Mouse (Mus musculus): ENCODE results near the gene Tenm4.

Tenm4 gene

DNA sequence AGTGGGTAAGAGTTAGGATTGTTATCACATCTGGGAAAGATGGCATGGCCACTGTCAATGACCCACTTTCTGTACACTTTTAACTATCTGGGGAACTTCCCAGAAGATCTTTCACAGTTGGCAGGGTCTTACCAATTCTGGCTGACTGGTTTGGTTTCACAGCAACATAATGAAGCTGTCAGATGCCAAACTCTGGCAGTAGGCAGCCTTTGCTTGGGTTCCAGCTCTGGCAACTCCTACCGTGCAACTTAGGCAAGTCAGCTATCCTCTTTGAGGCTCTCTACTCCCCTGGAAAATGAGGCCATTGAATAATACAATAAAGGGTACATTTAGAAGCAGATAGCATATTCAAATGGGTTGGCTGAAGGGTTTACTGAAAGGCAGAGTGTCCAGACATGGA, 226.9 kb downstream of the Tenm4 start:
- no peak for DNase-seq (ENCODE audit: extremely low spot score, low read depth, low spot score)

DNA sequence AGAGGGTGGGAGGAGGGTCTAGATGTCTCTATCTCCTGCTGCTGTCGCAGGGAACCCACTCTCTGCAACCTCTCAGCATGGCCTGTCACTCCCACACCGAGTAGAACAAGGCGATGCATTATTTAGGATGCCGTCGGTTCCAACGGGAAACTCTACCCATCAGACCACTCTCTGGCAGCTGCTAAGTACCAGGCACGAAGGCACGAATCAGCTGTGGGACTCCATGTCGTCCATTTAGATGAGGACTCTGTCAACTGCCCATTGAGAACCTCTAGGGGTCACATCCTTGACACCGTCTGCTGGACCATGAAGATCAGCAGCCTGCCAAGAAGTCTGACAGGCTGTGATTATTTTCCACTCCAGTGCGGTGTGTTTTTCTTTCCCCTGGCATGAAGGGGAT, 229.4 kb downstream of the Tenm4 start:
- DNase-seq (ENCODE audit: extremely low spot score, low read depth, low spot score): no peak

DNA sequence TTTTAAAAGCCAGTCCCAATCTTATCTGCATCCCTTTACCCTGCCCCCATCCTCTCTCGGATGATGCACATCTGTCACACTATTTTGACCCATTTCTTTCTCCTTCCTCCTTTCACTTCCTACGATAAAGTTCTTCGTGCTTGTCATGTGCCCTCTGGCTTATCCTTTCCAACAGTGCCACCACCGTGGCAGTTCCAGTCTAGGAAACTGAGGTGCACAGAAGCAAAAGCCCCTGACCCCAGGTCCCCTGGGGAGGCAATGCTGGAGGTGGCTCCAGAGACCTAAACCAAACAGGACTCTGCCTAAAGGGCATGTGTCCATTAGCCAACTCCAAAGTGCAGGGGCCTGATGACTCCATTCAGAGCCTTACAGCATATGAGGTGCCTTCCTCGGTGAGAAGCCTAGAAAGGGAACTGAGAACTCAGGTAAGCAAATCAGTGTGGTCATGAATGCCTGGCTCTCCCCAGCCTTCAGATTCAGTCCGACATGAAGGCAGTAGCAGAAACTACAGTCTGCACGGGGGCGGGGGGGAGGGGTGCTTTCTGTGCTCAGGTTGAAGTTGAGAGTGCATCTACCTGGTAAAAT, 235.7 kb downstream of the Tenm4 start:
- DNase-seq (ENCODE audit: extremely low spot score, low read depth, low spot score): no peak

DNA sequence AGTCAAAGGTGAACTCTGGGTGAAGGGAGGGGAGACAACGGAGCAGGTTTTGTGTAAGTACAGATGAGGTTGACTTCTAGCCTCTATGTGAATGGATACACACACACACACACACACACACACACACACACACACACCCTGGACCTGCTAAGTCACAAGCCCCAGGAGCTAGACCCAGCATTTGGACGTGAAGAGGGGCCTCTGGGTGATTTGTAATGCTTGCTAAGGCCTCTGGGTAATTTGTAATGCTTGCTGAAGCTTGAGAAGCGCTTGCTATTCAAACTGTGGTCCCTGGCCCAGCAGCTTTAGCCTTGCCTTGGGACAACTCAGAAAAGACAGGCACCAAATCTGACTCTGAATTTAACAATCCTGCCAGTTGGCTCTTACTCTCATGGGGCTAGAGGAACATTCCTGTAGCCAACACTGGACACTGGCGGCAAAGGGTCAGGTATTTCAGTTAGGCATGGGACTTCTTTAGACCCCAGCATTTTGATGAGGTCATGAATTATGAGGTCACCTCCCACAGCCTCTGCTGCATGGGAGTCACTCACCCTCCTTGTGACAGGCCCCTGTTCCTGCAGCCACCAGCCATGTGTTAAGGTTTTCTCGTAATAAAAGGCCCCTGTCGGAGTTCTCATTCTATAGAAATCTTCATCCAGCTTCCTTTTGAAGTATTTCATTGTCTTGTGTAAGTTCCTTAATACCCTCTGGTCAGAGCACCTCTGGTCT, 237.3 kb downstream of the Tenm4 start:
- DNase-seq (ENCODE audit: extremely low spot score, low read depth, low spot score): no peak

DNA sequence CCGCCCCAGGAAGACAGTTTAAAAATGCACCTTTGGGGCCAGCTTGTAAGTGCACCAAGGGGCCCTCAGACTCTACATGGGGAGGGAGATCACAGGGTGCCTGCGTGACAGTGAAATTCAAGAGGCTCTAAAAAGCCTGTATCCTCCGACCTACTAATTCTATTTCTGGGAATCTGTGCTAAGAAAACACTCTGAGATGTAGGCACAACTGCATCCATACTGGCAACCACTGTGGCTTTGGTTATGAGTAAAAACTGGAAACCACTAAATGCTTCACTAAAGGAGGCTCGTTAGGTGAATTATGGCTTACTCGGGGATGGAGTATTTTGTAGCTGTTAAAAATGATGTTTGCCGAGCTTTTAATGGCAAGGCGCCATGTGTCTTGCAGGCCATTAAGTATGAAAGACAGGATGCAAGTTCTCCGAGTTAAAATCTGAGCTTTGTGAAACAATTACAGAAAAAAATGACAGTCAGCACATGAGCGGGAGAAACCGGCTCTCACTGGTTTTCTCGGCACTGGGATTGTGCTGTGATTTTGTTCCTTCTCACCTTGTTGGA, 238.4 kb downstream of the Tenm4 start:
- no peak for DNase-seq (ENCODE audit: extremely low spot score, low read depth, low spot score)

DNA sequence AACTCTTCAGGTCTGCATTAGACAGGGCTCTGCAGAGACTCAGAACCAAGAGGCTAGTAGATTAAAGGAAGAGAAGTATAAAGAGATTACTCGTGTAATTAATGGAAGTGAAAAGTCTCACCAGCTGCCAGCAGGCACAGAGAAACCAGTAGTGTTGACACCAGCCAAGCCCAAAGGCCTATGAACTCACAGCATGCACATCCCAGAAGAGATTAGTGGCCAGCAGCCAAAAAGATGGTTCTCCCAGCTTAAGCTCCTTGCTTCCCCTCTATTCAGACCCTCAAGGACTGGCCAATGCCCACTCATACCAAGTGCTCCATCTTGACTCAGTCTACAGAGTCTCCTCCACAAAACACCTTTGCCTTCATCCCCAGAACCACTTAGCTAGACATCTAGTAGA, 242.8 kb downstream of the Tenm4 start:
- DNase-seq (ENCODE audit: extremely low spot score, low read depth, low spot score): no peak

DNA sequence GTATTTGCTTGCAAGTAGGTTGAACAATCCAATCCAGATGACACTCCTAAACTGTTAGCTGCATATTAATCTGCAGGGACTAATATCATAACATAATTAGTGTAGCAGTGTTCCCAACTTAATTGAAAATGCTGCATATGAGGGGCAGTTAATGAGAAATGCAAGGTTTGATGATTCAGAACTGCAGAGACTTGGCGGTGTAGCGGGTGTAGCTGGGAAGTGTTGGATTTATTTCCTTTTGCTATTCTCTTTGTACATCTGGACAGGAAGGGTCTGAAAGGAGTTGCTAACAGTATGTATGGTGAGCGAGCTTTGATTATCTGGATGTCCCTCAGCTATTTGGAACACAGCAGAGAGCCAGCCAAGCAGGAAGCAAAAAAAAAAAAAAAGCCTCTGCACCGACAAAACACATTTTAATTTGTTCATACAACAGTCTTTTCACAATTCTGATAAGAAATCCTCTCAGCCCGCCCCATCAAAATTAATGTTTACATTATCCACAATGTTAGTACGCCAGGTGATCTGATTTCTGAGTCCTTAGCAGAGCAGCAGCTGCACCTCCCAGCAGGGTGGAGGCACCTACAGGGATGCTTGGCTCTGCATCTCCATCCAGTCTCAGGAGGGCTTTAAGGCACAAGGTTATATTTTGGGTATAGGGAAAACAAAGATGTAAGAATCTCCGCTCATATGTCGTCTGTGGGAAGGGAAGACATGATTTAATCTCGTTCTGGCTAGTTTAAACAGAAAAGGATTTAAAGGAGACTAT, 243.4 kb downstream of the Tenm4 start:
- no peak for DNase-seq (ENCODE audit: extremely low spot score, low read depth, low spot score)

DNA sequence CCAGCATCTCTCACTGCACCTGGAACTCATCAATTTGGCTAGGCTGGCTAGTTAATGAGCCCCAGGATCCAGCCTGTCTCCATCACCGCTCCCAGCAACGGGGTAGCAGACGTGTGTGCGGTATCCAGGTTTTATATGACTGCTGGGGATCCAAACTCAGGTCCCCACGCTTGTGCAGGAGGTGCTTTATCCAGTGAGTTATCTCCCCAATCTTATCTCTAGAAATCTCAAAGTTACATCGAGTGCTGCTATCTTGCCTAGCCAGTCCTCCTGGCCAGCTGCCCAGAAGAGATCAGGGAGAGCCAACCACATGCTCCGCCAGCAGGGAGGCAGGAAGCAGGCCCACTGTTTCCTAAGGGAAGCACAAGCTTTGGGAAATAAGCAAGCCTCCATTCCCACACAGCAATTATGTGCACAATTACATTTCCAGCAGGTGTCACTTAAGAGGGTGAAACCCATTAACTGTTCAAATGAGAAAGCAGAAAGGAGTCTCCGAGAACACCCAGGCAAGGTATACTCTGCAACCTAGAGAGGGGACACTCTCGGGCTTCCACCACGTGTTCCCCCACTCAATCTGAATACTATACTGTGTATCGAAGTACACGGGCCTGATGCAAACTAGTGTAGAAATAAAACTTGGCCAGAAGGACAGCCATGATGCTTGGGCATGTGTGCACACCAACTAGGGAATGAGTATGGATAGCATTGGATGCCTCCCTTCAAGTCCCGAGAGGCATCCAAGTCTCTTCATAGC, 246.4 kb downstream of the Tenm4 start:
- DNase-seq (ENCODE audit: extremely low spot score, low read depth, low spot score): no peak

DNA sequence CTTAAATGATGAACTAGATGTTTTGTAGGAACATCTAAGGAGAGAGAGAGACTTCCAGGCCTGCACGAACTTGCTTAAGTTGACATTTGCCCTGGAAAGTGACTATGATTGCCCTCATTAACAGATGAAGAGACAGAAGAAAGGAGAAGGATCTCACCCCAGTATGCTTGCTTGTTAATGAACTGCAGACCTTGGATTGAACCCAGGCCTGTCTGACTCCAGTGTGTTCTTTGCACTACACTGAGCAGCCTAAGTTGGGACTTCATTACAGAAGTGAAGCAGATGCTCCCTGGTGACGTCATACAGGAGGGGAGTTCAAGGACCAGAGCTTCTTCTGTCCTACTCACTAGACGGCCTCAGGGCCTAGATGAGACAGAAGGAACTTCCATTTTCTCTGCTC, 247.1 kb downstream of the Tenm4 start:
- DNase-seq (ENCODE audit: extremely low spot score, low read depth, low spot score): no peak

DNA sequence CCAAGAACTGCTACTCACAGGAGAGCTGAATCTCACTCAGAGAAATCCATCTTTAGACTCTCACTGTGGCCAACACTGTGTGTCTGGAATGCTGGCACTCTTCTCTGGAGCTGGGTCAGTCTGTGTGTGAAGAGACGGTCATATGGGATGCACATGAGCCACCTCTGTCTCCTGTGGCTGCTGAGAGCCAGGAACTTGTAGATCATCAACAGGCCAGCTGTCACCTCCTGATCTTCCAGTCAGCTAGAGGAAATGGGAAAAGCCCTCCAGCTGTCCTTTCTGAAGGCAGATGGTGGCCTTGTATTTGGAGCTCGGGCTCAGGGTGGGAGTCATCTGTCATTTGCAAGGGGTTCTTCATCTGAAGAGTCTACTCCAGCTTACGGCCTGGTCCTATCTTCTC, 249.0 kb downstream of the Tenm4 start:
- DNase-seq (ENCODE audit: extremely low spot score, low read depth, low spot score): no peak

DNA sequence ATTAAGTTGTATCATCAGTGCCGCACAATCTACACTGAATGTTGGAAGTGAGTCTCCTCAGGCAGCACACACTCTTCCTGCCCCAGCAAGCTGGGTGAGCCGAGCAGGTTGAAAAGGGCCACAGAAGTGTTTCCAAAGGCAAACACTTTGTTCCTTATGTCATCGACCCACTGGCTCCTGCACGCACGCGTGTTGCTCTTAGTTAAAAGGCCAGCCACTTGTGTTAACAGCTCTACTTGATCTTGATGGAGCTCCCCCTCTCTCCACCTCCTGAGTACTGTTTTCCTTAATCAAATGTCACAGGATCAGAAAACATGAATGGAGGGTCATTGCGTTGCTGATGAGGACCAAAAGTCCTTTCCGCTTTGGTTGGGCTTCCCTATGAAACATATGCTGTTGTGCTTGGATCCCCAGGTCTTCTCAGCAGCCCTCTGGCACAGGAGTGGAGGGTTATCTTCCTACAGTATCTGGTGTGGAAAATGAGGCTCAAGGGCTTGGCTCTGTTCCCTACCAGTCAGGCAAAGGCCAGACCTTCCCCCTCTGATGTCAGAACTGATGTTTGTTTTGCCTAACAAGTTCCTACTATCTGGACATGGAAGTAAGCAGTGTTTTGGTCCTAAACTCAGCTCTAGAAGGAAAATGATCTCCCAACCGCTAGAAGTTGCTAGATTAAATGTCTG, 250.0 kb downstream of the Tenm4 start:
- DNase-seq (ENCODE audit: extremely low spot score, low read depth, low spot score): no peak

DNA sequence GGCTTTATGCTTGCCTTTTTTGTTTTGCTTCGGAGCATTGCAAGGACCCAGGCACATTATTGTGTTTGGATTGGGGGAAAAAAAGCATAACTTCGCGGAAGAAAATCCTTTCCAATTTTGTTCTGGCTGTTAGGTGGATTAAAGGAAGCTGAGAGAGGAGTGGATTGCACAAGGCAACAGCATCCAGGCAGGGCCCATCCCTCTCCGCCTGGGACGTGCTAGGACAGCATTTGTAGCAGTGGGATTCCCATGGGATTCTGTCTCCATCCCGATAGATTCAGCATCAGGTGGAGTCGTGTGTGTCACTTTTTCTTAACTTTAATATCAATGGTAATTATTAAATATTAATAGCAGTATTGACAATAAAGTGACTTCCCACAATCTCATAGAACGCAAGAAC, 255.9 kb downstream of the Tenm4 start:
- DNase-seq (ENCODE audit: extremely low spot score, low read depth, low spot score): no peak

DNA sequence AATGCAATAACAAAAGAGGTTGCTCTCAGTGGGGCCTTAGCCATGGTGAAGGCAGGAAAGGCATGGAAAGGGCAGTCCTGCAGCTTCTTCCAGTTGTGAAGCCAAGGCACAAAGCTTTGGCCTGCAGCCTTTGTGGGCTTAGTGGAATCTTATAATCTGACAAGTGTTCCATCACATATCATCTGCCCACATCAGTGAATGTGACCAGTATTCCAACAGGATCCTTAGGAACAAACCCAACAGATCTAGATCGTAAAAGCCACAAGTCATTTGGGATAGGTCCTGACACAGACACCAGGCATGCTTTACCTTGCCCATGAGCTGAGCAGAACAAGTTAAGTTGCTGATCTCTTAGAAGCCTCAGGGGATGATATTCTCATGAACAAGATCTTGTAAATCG, 262.3 kb downstream of the Tenm4 start:
- DNase-seq (ENCODE audit: extremely low spot score, low read depth, low spot score): no peak

DNA sequence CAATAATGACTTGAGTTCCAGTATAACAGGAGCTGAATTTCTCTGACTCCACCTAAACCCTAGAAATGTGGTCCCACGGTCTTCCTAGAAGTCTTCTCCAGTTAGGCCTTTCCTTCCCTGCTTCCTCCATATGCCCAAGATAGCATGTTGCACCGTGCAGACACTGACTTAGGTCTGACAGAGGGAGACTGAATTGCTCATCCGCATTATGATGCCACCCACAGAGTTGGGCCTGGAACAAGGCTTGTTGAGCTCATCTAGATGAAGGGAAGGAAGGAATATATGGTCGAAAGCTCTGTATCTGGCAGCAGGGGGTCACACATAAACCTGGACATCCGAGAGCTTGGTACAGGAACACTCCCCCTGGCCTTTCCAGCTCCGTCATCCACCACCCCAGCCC, 267.3 kb downstream of the Tenm4 start:
- no peak for DNase-seq (ENCODE audit: extremely low spot score, low read depth, low spot score)

DNA sequence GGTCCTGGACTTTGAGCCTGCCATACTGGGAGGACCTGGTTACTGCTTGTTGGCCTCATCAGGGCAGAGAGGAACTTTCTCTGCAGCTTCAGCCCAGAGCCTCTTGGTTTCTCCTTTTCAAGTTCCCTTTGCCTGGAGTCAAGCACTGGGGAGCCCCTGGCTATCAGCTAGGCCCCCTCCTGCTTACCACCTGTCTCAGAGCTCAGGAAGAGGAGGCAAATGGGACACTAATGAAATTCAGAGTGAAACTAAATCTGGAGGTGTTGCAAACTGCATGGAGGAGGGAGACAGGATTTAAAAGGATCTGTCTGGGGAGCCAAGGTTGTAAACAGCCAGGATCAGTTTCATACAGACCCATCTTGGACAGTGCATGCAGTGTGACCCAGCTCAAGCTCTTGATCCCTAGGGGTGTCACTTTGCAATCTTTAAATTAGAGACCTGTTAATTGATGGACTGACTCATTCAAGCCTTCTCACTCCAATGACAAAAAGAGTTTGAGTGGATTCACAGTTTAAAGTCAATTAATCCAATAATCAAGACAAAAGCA, 269.2 kb downstream of the Tenm4 start:
- DNase-seq (ENCODE audit: extremely low spot score, low read depth, low spot score): no peak

DNA sequence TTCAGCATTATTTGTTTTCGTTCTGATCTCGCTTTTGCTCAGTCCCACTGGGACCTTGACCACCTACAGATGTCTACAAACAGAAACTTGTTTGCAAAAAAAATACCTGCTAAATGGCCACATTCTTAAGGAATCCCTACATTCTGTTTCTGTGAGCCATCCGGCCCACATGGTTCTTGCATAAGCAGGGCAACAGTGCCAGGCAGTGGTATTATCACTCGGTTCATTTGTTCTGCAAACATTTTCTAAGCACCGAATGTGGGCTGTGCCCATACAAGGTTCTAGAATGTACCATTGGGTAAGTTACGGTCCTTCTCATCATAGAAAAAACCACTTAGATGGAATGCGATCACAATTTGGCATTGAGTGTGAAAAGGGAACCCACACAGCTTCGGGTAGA, 274.7 kb downstream of the Tenm4 start:
- DNase-seq (ENCODE audit: extremely low spot score, low read depth, low spot score): no peak

DNA sequence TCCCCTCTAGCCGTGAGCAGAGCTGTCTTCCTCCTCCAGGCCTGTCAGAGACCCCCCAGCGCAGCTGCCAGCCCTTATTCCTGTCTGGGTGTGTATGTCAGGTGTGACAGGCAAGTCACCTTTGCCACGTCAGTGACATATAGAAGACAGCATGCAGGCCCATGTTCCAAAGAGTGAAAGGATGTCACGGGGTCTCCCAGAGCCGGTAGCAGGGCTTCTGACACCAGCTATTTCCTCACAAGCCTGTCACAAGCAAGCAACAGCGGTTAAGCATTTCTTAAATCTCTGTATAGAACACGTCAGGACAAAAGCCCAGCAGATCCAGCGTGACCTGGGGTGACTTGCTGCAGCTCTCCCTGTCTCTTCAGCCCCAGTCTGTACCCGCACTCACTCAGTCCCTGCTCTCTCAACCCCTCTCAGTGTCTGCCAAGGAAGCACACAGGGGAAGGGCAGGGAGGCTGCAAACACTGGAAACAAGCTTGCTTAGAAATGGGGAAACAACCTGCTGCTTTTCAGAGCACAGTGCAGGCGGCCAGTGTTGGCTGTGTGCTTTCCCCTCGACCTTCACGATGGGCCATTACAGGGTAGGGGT, 276.9 kb downstream of the Tenm4 start:
- DNase-seq (ENCODE audit: extremely low spot score, low read depth, low spot score): no peak

DNA sequence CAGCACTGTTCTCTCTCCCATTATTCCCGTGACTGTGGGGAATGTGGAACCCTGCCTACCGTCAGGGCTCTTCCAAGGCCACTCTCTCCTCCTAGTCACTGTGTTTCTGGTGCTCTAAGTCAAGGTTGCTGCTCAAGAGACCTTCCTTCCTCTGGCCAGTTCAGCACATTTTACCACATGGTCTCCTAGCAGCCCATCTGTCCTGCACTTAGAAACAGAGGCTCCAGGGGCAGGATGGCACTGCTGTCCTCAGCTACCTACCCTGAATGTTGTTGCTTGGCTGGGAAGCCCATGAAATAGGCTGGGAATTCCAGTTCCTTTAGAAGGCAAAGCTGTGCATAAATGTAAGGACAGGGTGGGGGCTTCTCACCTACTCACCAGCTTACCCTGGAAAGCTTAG, 284.9 kb downstream of the Tenm4 start:
- DNase-seq (ENCODE audit: extremely low spot score, low read depth, low spot score): no peak

DNA sequence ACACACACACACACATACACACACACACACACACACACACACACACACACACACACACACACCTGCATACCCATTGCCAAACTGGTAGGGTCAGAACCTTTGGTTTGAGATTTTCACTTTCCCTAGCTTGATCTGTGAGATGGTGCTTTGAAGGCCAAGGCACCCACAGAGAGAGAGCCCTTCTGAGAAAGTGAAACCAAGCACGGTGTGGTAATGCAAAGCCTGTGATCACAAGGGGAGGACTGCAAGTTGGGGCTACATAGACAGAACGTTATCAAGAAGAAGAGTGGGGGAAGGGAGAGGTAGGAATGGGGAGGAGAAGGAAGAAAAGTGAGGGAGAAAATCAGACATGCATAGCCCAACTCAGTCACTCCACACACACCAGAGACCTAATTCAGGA, 285.6 kb downstream of the Tenm4 start:
- DNase-seq (ENCODE audit: extremely low spot score, low read depth, low spot score): no peak

DNA sequence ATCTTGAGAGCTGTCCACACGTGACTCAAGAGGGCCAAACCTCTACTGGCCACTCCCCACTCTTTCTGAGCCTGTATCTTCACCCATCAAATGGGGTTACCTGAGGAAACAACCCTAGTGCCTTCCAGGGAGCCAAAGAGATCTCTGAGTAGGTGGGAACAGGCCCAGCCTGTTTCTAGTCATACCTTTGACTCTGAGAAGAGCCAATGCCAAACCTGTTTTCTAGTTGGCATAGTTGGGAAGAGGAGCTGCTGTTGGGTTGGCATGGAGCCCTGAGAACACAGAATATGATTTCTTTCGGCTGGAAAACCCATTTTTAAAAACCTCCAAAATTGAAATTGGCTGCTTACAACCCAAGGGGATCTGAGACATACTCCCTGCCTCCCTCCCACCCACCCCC, 286.8 kb downstream of the Tenm4 start:
- no peak for DNase-seq (ENCODE audit: extremely low spot score, low read depth, low spot score)

Data from hindlimb bud, embryonic 11.5 days (tissue).